Mouse (Mus musculus): Measurements from ENCODE around the gene Sox12. TPM values are rescaled to one million over a fixed set of nuclear protein-coding genes. Genes with fewer than 3 reads are reported as not detected.

The Sox12 gene
- polyA plus RNA-seq, 1 experiment = 12.1 TPM

DNA sequence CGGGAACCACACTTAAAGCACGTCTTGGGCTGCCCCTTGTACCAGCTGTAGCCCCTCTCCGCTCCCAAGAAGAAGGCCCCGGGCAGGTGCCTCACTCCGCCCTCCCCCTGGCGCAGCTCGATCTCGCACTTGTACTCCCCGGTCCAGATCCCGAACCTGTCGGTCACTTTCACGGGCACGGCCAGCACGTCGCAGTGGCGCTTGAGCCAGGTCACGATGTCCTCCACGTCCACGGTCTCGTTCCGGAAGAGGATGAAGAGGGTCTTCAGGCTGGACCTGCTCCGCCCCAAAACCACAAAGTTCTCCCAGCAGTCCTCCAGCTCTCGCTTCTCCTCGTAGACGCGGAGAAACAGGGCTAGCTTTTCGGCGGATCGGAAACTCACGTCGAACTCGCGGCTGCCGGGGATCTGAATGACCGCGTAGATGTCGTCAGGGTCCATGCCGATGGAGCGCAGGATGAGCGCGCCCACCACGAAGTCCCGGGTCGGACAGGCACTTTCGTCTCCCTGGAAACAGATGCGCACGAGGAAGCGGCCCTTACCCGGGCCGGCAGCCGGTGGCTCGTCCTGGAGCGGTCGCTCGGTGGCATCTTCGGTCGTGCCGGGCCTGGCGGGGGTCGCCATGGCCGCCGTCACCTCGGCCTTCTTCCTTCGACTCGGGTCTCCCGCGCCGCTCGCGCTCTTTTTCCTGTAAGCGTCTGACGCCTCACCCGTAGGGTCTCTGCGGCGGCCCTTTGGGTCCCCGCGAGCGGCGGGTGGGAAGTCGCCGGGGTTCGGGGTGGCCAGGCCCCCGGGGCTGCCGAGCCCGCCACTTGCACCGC lies 16.1 kb upstream of the Sox12 start:
- peak overlapping the region; percentile 96 for H3K27ac ChIP-seq (ENCODE audit: insufficient read depth, low read length)
- under 1% methylated on average over 86 of the region's 86 CpGs for WGBS
- TF ChIP-seq CTCF (IDR thresholded peaks at IDR 0.05; ENCODE audit: borderline replicate concordance, insufficient read depth, low read depth, low read length) (no peak), POLR2A (IDR thresholded peaks at IDR 0.05; ENCODE audit: borderline replicate concordance, insufficient read depth, low read length) (no peak)

DNA sequence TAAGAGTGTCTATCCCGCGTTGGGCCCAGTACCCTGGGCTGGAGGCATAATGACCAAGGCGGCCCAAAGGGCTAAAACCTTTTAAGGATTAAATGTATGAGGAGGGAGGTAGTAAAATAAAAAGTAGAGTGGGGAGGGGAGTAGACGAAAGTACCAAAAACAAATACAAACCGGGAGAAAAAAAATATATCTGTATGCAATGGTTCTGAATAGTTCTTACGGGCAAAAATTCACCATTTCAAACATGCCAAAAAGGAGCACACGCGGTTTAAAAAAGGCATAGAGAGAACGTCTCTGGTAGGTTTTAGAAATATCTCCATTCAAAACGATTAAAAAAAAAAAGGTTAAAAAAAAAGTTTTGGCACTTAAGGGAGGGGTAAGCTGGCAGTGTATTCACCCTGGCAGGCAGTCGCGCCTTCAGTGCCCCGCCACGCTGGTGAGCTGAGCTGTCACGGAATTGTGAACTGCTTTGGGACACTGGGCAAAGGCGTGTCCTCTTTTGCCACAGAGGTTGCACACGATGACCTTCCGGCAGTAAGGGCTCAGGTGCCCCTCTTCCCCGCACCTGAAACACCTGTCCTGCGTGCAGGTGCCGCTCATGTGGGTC lies 15.4 kb upstream of the Sox12 start:
- H3K4me3 ChIP-seq (replicated peaks; ENCODE audit: insufficient read depth, low read depth, low read length) = peak overlapping the region; percentile 61
- no peaks in the 10 kb centered on the region for H3K27me3 ChIP-seq (ENCODE audit: control insufficient read depth, insufficient read depth, low read length)
- peak in 1 of 2 experiments; percentile 41 for DNase-seq
- WGBS = 10% methylated on average over 21 of the region's 21 CpGs
- peaks cover 18% of the 10 kb centered on the region for H3K4me1 ChIP-seq (ENCODE audit: control insufficient read depth, insufficient read depth, low read length)
- H3K27ac ChIP-seq (ENCODE audit: insufficient read depth, low read length) = no peak overlapping the region
- TF ChIP-seq POLR2A (IDR thresholded peaks at IDR 0.05; ENCODE audit: borderline replicate concordance, insufficient read depth, low read length) = no peak
- no peak for TF ChIP-seq CTCF (IDR thresholded peaks at IDR 0.05; ENCODE audit: borderline replicate concordance, insufficient read depth, low read depth, low read length)

More for the DNA sequence above, 16.1 kb upstream of the Sox12 start:
- DNase-seq = peak; percentile 50 to 62
- Histone ChIP-seq H3K27me3 (ENCODE audit: control insufficient read depth, insufficient read depth, low read length) (no peaks in the 10 kb centered on the region), H3K4me1 (ENCODE audit: control insufficient read depth, insufficient read depth, low read length) (peaks cover 18% of the 10 kb centered on the region), H3K4me3 (replicated peaks; ENCODE audit: insufficient read depth, low read depth, low read length) (peak overlapping the region; percentile 61)

GRCm38 (mm10) chr2:152412526-152413157 lies 14.8 kb upstream of the Sox12 start:
- peaks cover 18% of the 10 kb centered on the region for H3K4me1 ChIP-seq (ENCODE audit: control insufficient read depth, insufficient read depth, low read length)
- no peak overlapping the region for H3K27ac ChIP-seq (ENCODE audit: insufficient read depth, low read length)
- peak in 1 of 2 experiments; percentile 40 for DNase-seq
- no peak for TF ChIP-seq CTCF (IDR thresholded peaks at IDR 0.05; ENCODE audit: borderline replicate concordance, insufficient read depth, low read depth, low read length)
- TF ChIP-seq POLR2A (IDR thresholded peaks at IDR 0.05; ENCODE audit: borderline replicate concordance, insufficient read depth, low read length) = no peak
- WGBS = 13% methylated on average over 15 of the region's 15 CpGs
- no peaks in the 10 kb centered on the region for H3K27me3 ChIP-seq (ENCODE audit: control insufficient read depth, insufficient read depth, low read length)
- peak overlapping the region; percentile 37 for H3K4me3 ChIP-seq (replicated peaks; ENCODE audit: insufficient read depth, low read depth, low read length)

- H3K4me1 ChIP-seq (ENCODE audit: control insufficient read depth, insufficient read depth, low read length) = peaks cover 18% of the 10 kb centered on the region
- H3K27ac ChIP-seq (ENCODE audit: insufficient read depth, low read length) = peak overlapping the region; percentile 82; the same call in 1 of the 2 replicates
- 43% methylated on average over 7 of the region's 7 CpGs for WGBS
- DNase-seq = no peak
- H3K4me3 ChIP-seq (replicated peaks; ENCODE audit: insufficient read depth, low read depth, low read length) = peak overlapping the region; percentile 35
- TF ChIP-seq POLR2A (IDR thresholded peaks at IDR 0.05; ENCODE audit: borderline replicate concordance, insufficient read depth, low read length) = no peak
- TF ChIP-seq CTCF (IDR thresholded peaks at IDR 0.05; ENCODE audit: borderline replicate concordance, insufficient read depth, low read depth, low read length) = no peak
- no peaks in the 10 kb centered on the region for H3K27me3 ChIP-seq (ENCODE audit: control insufficient read depth, insufficient read depth, low read length)
Observed at GRCm38 (mm10) chr2:152411471-152411870, 13.6 kb upstream of the Sox12 start.

DNA sequence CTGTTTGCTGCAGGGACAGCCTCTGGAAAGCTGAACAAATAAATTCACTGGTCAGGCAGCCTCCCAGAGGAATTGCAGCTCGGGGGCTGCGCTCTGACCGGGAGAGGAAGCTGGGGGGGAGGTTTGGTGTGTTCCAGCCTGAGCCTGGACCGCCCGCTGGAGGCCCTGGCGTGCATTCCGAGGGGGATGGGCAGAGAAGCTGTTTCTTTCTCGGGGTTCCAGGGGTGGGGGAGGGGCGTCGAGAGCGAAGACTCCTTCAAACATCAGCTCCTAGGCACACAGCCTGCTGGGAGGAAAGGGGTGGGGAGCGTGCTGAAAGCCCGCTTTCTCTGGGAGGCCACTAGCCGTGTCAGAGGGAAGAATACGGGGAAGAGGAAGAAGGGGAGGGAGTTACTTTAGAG lies 13.1 kb upstream of the Sox12 start:
- Histone ChIP-seq H3K4me3 (replicated peaks; ENCODE audit: insufficient read depth, low read depth, low read length) (peak overlapping the region; percentile 35), H3K27me3 (ENCODE audit: control insufficient read depth, insufficient read depth, low read length) (no peaks in the 10 kb centered on the region), H3K4me1 (ENCODE audit: control insufficient read depth, insufficient read depth, low read length) (peaks cover 18% of the 10 kb centered on the region), H3K27ac (ENCODE audit: insufficient read depth, low read length) (peak overlapping the region; percentile 82)
- TF ChIP-seq POLR2A (IDR thresholded peaks at IDR 0.05; ENCODE audit: borderline replicate concordance, insufficient read depth, low read length) = no peak
- no peak for TF ChIP-seq CTCF (IDR thresholded peaks at IDR 0.05; ENCODE audit: borderline replicate concordance, insufficient read depth, low read depth, low read length)
- DNase-seq = peak; percentile 70 to 72
- 4% methylated on average over 15 of the region's 15 CpGs for WGBS

DNA sequence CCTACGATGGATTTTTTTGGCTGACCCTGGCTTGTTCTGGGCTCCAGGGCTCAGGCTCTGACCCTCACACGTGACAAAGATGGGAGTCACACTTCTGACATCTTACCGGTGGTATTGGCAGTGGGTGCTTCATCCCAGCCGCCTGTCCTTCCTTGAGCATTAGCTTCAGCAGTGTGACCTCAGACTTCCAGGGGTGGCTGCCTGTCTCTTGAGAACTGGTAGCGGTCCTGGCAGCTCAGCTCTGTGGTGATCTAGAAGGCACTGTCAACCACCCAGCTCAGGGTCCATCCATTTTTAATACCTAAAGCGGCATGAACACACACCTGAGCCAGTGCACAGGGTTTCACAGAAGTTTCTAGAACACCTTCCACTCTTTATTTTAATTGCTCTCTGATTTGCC lies 11.9 kb upstream of the Sox12 start:
- TF ChIP-seq CTCF (IDR thresholded peaks at IDR 0.05; ENCODE audit: borderline replicate concordance, insufficient read depth, low read depth, low read length) = no peak
- TF ChIP-seq POLR2A (IDR thresholded peaks at IDR 0.05; ENCODE audit: borderline replicate concordance, insufficient read depth, low read length) = no peak
- Histone ChIP-seq H3K27ac (ENCODE audit: insufficient read depth, low read length) (no peak overlapping the region), H3K27me3 (ENCODE audit: control insufficient read depth, insufficient read depth, low read length) (no peaks in the 10 kb centered on the region), H3K4me1 (ENCODE audit: control insufficient read depth, insufficient read depth, low read length) (peaks cover 17% of the 10 kb centered on the region), H3K4me3 (replicated peaks; ENCODE audit: insufficient read depth, low read depth, low read length) (no peak overlapping the region)
- WGBS = 85% methylated on average over 6 of the region's 6 CpGs
- no peak for DNase-seq

DNA sequence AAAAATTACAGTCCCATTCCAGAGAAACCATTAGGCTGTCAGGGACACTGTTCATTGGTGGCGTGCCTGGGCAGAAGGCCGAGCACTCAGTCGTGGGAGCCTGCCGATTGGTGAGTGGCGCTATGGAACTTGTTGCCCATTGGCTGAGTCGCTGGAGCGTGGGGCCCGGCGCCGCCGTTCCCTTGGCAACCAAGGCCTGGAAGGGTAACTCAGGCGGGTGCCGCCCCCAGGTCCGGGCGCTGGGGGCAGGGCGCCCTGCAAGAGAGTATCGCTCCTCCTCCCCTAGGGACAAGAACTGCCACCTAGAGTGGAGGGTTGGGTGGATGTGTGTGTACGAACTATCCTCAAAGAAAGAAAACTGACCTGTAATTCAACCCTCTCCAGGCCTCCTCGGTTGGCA lies 8.3 kb upstream of the Sox12 start:
- Histone ChIP-seq H3K27me3 (ENCODE audit: control insufficient read depth, insufficient read depth, low read length) (no peaks in the 10 kb centered on the region), H3K4me1 (ENCODE audit: control insufficient read depth, insufficient read depth, low read length) (peaks cover 11% of the 10 kb centered on the region), H3K4me3 (replicated peaks; ENCODE audit: insufficient read depth, low read depth, low read length) (peak overlapping the region; percentile 49), H3K27ac (ENCODE audit: insufficient read depth, low read length) (no peak overlapping the region)
- peak; percentile 95 to 98 for DNase-seq
- under 1% methylated on average over 19 of the region's 19 CpGs for WGBS
- TF ChIP-seq CTCF (IDR thresholded peaks at IDR 0.05; ENCODE audit: borderline replicate concordance, insufficient read depth, low read depth, low read length) (no peak), POLR2A (IDR thresholded peaks at IDR 0.05; ENCODE audit: borderline replicate concordance, insufficient read depth, low read length) (no peak)

Data from cerebellum, adult 2 months (tissue).